Mouse (Mus musculus) erythroblast, embryonic 14.5 days (primary cell): ENCODE measurements around the gene Otud7a.

Experiments
- GATA1 ChIP-seq: IDR thresholded peaks from 2 replicates; pipeline ENCODE4 v1.6.1; 2012; ENCODE audit warnings: low read length, inconsistent platforms, mixed read lengths
- TAL1 ChIP-seq: IDR thresholded peaks from 3 replicates; pipeline ENCODE4 v1.6.1; 2012; ENCODE audit warnings: low read length, inconsistent platforms, mixed read lengths

- no peak for TF ChIP-seq GATA1
- TF ChIP-seq TAL1, result no peak
Observed at GRCm38 (mm10) chr7:63754573-63755475, 310.3 kb downstream of the Otud7a start.
